Mouse (Mus musculus): Measurements from ENCODE around the gene Atpaf1. TPM values are rescaled to one million over a fixed set of nuclear protein-coding genes. Genes with fewer than 3 reads are reported as not detected.

The Atpaf1 gene
- polyA plus RNA-seq, 1 experiment: 16.7 TPM

DNA sequence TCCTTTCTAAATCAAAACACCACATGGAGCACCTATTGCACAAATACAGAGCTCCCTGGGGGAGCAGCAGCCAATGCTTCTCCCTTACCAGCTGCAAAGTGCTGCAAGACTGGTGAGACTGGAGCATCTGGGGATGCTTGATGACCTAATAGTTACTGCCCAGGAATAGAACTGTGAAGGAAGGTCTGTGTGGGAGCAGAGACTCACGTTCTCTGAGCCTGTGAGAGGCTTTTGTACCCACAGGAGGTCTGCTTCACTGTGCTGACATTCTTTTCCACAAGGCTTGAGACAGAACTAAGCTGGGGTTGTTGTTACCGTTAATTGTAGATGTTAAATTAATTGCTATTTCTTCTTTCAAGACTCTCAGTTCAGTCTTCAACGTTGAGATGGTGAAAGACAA, 6.3 kb downstream of the Atpaf1 start:
- H3K36me3 ChIP-seq (replicated peaks; ENCODE audit: low read length): peaks cover 86% of the 10 kb centered on the region

DNA sequence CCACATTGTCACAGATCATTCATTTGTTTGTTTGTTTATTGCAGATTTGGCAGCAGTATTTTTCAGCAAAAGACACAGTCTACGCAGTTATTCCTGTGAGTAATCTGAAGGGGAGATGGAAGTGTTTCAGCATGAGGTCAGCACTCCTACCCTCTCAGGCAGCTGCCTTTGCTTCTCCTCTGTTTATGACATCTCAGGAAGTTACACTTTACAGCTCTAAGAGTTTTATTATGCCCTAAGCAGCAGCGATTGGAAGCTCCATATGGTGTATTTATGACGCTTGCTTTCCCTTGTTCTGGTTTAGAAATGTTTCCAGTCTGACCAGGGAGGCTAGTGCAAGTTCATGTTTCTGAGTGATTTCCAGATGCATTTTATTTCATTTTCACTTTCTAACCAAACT, 10.7 kb downstream of the Atpaf1 start:
- Histone ChIP-seq H3K27me3 (replicated peaks) (no peaks in the 10 kb centered on the region), H3K9me3 (no peaks in the 10 kb centered on the region), H3K36me3 (replicated peaks; ENCODE audit: low read length) (peaks cover 91% of the 10 kb centered on the region), H3K4me3 (replicated peaks) (peak overlapping the region; percentile 4), H3K4me1 (peaks cover 34% of the 10 kb centered on the region)
- TF ChIP-seq GATA1 (IDR thresholded peaks at IDR 0.05; ENCODE audit: borderline replicate concordance, low read length) (no peak), FLI1 (IDR thresholded peaks at IDR 0.05; ENCODE audit: low read length) (no peak)

More for the DNA sequence above, 6.3 kb downstream of the Atpaf1 start:
- H3K4me3 ChIP-seq (replicated peaks): no peak overlapping the region
- peaks cover 49% of the 10 kb centered on the region for H3K4me1 ChIP-seq
- H3K9me3 ChIP-seq: no peaks in the 10 kb centered on the region
- TF ChIP-seq FLI1 (IDR thresholded peaks at IDR 0.05; ENCODE audit: low read length) (no peak), GATA1 (IDR thresholded peaks at IDR 0.05; ENCODE audit: borderline replicate concordance, low read length) (no peak)
- no peaks in the 10 kb centered on the region for H3K27me3 ChIP-seq (replicated peaks)

DNA sequence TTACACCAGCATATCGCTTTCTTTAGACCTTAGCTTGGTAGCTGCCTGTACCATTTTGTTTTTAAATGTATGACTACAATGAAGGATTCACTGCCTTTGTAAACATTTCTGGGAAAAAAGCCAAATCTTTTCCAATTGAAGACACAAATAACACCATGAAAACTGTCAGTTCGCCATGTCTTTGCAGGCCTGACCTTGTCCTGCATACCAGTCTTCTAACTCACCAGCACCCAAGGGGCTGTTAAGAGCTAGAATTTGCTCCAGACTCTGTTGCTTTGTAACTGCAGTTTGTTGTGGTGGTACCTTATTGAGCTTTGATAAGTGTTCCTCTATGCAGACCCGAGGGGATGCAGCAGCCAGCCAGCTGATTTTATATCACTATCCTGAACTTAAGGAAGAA, 15.4 kb downstream of the Atpaf1 start:
- no peaks in the 10 kb centered on the region for H3K9me3 ChIP-seq
- TF ChIP-seq GATA1 (IDR thresholded peaks at IDR 0.05; ENCODE audit: borderline replicate concordance, low read length) (no peak), FLI1 (IDR thresholded peaks at IDR 0.05; ENCODE audit: low read length) (no peak)
- peaks cover 19% of the 10 kb centered on the region for H3K4me1 ChIP-seq
- H3K27me3 ChIP-seq (replicated peaks): no peaks in the 10 kb centered on the region
- no peak overlapping the region for H3K4me3 ChIP-seq (replicated peaks)
- peaks cover 85% of the 10 kb centered on the region for H3K36me3 ChIP-seq (replicated peaks; ENCODE audit: low read length)

DNA sequence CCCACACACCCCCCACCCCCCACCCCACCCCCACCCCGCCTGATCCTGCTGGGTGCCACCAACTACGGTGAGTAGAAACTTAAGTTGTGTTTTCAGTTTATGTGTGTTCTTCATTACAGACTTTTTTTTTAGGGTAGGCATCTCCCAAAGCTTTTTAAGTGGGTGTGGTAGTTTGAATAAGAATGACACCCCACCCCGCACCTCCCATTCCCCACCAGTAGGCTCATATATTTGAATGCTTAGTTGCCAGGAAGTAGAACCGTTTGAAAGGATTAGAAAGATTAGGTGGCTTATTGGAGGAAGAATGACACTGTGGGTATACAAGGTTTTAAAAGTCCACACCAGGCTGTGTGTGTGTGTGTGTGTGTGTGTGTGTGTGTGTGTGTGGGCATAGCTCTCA, 27.7 kb downstream of the Atpaf1 start:
- peaks cover 17% of the 10 kb centered on the region for H3K4me1 ChIP-seq
- peaks cover 64% of the 10 kb centered on the region for H3K36me3 ChIP-seq (replicated peaks; ENCODE audit: low read length)
- H3K4me3 ChIP-seq (replicated peaks): no peak overlapping the region
- TF ChIP-seq FLI1 (IDR thresholded peaks at IDR 0.05; ENCODE audit: low read length) (no peak), GATA1 (IDR thresholded peaks at IDR 0.05; ENCODE audit: borderline replicate concordance, low read length) (no peak)
- no peaks in the 10 kb centered on the region for H3K9me3 ChIP-seq
- H3K27me3 ChIP-seq (replicated peaks): no peaks in the 10 kb centered on the region

DNA sequence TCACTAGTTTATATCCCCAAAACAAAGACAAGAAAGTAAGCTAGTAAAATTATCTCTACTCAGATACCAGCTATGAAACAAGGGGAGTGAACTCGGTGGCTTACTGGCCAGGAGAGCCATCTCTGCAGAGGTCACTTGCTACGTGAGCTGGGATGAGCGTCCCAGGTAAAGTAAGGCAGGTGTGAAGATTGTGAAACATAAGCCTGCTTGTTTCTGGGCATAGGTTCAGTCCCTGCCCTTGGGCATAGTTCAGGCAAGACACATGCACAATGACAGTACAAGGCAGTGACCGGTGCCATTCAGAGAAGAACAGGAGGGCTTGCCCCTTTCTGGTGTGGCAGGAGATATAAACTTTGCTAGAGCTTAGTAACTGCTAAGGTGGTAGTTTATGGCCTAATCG, 31.0 kb downstream of the Atpaf1 start:
- H3K4me1 ChIP-seq: peaks cover 41% of the 10 kb centered on the region
- no peak for TF ChIP-seq FLI1 (IDR thresholded peaks at IDR 0.05; ENCODE audit: low read length)
- no peak for TF ChIP-seq GATA1 (IDR thresholded peaks at IDR 0.05; ENCODE audit: borderline replicate concordance, low read length)
- H3K36me3 ChIP-seq (replicated peaks; ENCODE audit: low read length): peaks cover 86% of the 10 kb centered on the region

DNA sequence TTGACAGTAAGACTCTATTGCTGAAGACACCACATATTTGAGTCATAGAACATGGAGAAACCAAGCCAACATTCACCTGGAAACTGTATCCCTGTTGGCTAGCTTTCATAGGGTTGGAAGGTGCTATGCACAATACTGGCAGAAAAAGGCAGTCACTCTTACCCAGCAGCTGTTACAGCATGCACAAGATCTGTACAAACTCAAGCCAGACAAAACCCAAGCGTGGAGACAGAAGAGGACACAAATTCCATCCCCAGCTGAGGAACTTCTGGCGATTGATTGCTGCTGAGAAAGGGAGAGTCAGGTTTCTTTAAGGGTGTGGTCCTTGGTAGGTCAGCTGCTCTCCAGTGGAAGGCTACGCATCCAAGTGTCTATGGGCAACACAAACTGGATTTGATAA, 35.6 kb downstream of the Atpaf1 start:
- Histone ChIP-seq H3K9me3 (no peaks in the 10 kb centered on the region), H3K4me3 (replicated peaks) (no peak overlapping the region), H3K36me3 (replicated peaks; ENCODE audit: low read length) (peaks cover 74% of the 10 kb centered on the region), H3K27me3 (replicated peaks) (no peaks in the 10 kb centered on the region), H3K4me1 (peaks cover 77% of the 10 kb centered on the region)
- TF ChIP-seq FLI1 (IDR thresholded peaks at IDR 0.05; ENCODE audit: low read length): no peak
- no peak for TF ChIP-seq GATA1 (IDR thresholded peaks at IDR 0.05; ENCODE audit: borderline replicate concordance, low read length)

More for the DNA sequence above, 31.0 kb downstream of the Atpaf1 start:
- H3K27me3 ChIP-seq (replicated peaks): no peaks in the 10 kb centered on the region
- no peaks in the 10 kb centered on the region for H3K9me3 ChIP-seq
- H3K4me3 ChIP-seq (replicated peaks): no peak overlapping the region

DNA sequence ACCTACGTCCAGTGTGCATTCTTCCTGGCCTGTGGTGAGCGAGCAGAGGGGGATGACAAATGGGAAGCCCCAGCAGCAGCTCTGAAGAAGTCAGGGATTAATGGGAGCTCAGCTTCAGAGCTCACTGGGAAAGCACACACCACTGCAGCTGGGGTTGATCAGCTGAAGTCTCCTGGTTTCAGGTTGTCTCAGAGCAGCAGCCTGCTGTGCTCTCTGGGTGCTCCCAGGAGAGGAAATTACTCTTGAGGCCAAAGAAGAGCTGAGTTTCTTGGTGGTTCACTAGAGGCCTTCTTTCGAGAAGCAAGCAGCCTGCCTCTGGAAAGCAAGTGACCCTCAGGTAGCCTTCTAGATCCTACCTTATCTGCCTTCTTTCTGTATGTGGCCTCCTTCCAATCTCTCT, 36.3 kb downstream of the Atpaf1 start:
- no peaks in the 10 kb centered on the region for H3K27me3 ChIP-seq (replicated peaks)
- no peak overlapping the region for H3K4me3 ChIP-seq (replicated peaks)
- peaks cover 80% of the 10 kb centered on the region for H3K4me1 ChIP-seq
- no peaks in the 10 kb centered on the region for H3K9me3 ChIP-seq
- peaks cover 71% of the 10 kb centered on the region for H3K36me3 ChIP-seq (replicated peaks; ENCODE audit: low read length)
- no peak for TF ChIP-seq GATA1 (IDR thresholded peaks at IDR 0.05; ENCODE audit: borderline replicate concordance, low read length)
- no peak for TF ChIP-seq FLI1 (IDR thresholded peaks at IDR 0.05; ENCODE audit: low read length)

DNA sequence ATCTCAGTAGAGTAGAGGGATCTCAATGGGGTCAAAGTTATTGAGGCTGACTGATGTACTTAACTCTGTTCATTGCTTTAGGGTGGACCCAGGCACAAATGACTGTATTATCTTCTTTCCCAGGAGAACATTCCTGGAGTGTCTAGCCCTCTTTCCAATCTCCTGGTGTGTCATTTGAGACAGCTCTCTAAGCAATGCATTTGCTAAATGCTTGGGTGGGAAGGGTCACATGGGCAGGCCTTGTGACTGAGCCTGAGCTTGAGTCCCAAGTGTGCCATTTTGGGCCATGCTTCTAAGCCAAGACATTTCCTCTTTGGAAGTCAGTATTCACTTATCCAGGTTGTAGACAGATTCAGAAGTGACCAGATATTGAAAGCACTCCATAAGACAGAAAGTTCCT, 36.8 kb downstream of the Atpaf1 start:
- no peak for TF ChIP-seq GATA1 (IDR thresholded peaks at IDR 0.05; ENCODE audit: borderline replicate concordance, low read length)
- Histone ChIP-seq H3K36me3 (replicated peaks; ENCODE audit: low read length) (peaks cover 68% of the 10 kb centered on the region), H3K27me3 (replicated peaks) (no peaks in the 10 kb centered on the region), H3K9me3 (no peaks in the 10 kb centered on the region), H3K4me3 (replicated peaks) (peak overlapping the region; percentile 42), H3K4me1 (peaks cover 84% of the 10 kb centered on the region)

DNA sequence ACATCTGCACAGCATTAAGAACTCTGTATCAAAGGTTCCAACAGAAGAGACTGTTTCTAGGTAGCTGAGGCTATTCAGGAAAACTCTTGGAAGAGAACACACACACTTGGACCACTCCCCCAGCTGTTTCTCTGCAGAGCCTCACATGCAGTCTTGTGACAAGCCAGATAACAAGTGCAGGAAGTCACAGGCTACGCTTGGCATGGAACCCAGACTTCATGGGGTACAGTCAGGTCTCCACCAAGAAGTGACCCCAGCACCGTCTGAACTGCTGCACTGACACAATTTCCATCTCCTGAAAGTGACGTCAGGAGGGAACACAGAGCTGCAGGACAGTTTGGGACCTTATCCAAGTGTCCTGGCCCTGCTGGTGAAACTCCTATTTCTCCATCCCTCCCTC, 37.3 kb downstream of the Atpaf1 start:
- Histone ChIP-seq H3K36me3 (replicated peaks; ENCODE audit: low read length) (peaks cover 66% of the 10 kb centered on the region), H3K4me3 (replicated peaks) (peak overlapping the region; percentile 57), H3K4me1 (peaks cover 89% of the 10 kb centered on the region), H3K9me3 (no peaks in the 10 kb centered on the region), H3K27me3 (replicated peaks) (no peaks in the 10 kb centered on the region)
- TF ChIP-seq FLI1 (IDR thresholded peaks at IDR 0.05; ENCODE audit: low read length) (no peak), GATA1 (IDR thresholded peaks at IDR 0.05; ENCODE audit: borderline replicate concordance, low read length) (no peak)

DNA sequence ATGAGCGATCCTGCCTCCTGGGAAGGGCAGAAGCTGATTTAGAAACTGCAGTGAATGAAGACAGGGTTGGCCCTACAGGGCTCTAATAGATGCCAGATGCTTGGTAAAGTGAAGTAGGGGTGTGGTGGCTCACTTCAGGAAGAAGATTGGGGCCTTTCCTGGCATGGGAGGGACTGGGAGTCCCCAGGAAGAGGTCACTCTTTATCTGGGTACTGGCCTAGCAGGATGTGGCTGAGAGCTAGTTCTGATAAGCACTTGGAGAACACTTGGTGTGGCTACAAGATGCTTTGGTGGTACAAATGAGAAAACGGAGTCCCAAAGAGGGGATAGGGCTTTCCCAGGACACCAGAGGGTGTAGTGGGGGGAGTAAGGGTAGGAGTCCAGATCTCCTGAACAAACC, 39.6 kb downstream of the Atpaf1 start:
- no peaks in the 10 kb centered on the region for H3K27me3 ChIP-seq (replicated peaks)
- H3K36me3 ChIP-seq (replicated peaks; ENCODE audit: low read length): peaks cover 46% of the 10 kb centered on the region
- peak overlapping the region; percentile 86 for H3K4me3 ChIP-seq (replicated peaks)
- peak; percentile 81; the same call in 1 of the 3 replicates for TF ChIP-seq GATA1 (IDR thresholded peaks at IDR 0.05; ENCODE audit: borderline replicate concordance, low read length)
- peak; percentile 77 for TF ChIP-seq FLI1 (IDR thresholded peaks at IDR 0.05; ENCODE audit: low read length)
- peaks cover 90% of the 10 kb centered on the region for H3K4me1 ChIP-seq
- H3K9me3 ChIP-seq: no peaks in the 10 kb centered on the region

DNA sequence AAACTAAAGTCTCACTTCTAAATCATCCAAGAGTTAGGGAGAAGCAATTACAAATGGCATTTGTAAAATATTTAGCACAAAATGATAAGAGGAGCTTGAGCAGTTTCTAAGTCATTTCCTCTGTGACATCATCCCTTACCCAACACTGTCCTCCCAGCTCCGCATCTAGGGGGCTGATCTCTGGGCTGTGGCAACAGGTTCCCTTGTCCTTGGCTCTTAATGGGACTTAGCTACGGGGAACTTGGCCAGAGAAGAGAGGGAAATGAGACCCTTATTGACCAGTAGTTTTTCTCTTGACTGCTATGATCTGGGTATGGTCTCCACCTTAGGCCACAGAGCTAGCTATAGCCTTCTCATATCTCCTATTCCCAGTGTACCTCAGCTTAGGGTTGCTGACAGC, 40.7 kb downstream of the Atpaf1 start:
- Histone ChIP-seq H3K27me3 (replicated peaks) (no peaks in the 10 kb centered on the region), H3K4me3 (replicated peaks) (peak overlapping the region; percentile 69), H3K4me1 (peaks cover 92% of the 10 kb centered on the region), H3K36me3 (replicated peaks; ENCODE audit: low read length) (peaks cover 49% of the 10 kb centered on the region), H3K9me3 (no peaks in the 10 kb centered on the region)
- TF ChIP-seq FLI1 (IDR thresholded peaks at IDR 0.05; ENCODE audit: low read length) (no peak), GATA1 (IDR thresholded peaks at IDR 0.05; ENCODE audit: borderline replicate concordance, low read length) (peak; percentile 52; the same call in 1 of the 3 replicates)

All from megakaryocyte, embryonic 14.5 days (primary cell).